In genomic region chr12:16999739-17000497, GRCm38 (mm10) we compare ENCODE assay signal across 8 mouse cellular contexts. TPM values are rescaled to one million over a fixed set of nuclear protein-coding genes. Genes with fewer than 3 reads are reported as not detected.
DNase-seq lines count a peak whose midpoint lies in the region; ATAC-seq and TF ChIP-seq lines count a peak whose summit lies in the region.

Gene Pqlc3, minus strand, starts transcription at chr12:17000408.

- no peak within 1 kb of the TSS for H3K27ac ChIP-seq in forebrain, embryonic 16.5 days (ENCODE audit: low read length)
- H3K27ac ChIP-seq in lung, embryonic 14.5 days (ENCODE audit: low read depth) = 0 out of 2 replicates have a peak within 1 kb of the TSS, but pooled peaks have one; percentile 24
- H3K27ac ChIP-seq in thymus, adult 2 months (ENCODE audit: control insufficient read depth, insufficient read depth, low read length) = peak within 1 kb of the TSS; percentile 32

- no peak for TF ChIP-seq CTCF in lung, embryonic 14.5 days (IDR thresholded peaks at IDR 0.05; ENCODE audit: low read depth)
- TF ChIP-seq CTCF in thymus, adult 2 months (IDR thresholded peaks at IDR 0.05; ENCODE audit: borderline replicate concordance, control insufficient read depth, extremely low read depth, insufficient read depth, low read length, poor library complexity) = peak; percentile 19; the same call in 1 of the 2 replicates

- peaks cover 19% of the 10 kb centered on the region for H3K27me3 ChIP-seq in forebrain, embryonic 16.5 days (replicated peaks; ENCODE audit: control insufficient read depth, insufficient read depth, low read length)
- peaks cover 12% of the 10 kb centered on the region for H3K27me3 ChIP-seq in lung, embryonic 14.5 days (ENCODE audit: insufficient read depth, low read length)
- H3K27me3 ChIP-seq in thymus, adult 2 months (ENCODE audit: control insufficient read depth, insufficient read depth, low read length) = no peaks in the 10 kb centered on the region

- peak within 1 kb of the TSS; percentile 56 for H3K4me3 ChIP-seq in forebrain, embryonic 16.5 days (replicated peaks; ENCODE audit: low read length)
- peak within 1 kb of the TSS; percentile 61 for H3K4me3 ChIP-seq in lung, embryonic 14.5 days (ENCODE audit: low read depth, low read length)
- H3K4me3 ChIP-seq in thymus, adult 2 months (ENCODE audit: control insufficient read depth, insufficient read depth, low read length) = peak within 1 kb of the TSS; percentile 84

- ATAC-seq in forebrain, embryonic 16.5 days = peak; percentile 91
- peak; percentile 94 for ATAC-seq in lung, embryonic 14.5 days (ENCODE audit: insufficient read depth)
- peak; percentile 87 for ATAC-seq in neutrophil, adult 5-6 weeks (ENCODE audit: extremely low read depth, insufficient number of reproducible peaks, low FRiP score, poor library complexity, severe bottlenecking)

- peak within 1 kb of the TSS; percentile 41 for H3K9ac ChIP-seq in forebrain, embryonic 16.5 days (replicated peaks; ENCODE audit: low read depth, low read length)
- H3K9ac ChIP-seq in lung, embryonic 14.5 days = peak within 1 kb of the TSS; percentile 48

- peak; percentile 73; the same call in 1 of the 2 replicates for TF ChIP-seq POLR2A in thymus, adult 2 months (IDR thresholded peaks at IDR 0.05; ENCODE audit: control insufficient read depth, extremely low read depth, insufficient read depth, low read length, poor library complexity)

- intact Hi-C loops in heart, postnatal 36 days (cut with DNase I) = no loop called here

- peak; percentile 92 for DNase-seq in ES-CJ7 (ENCODE audit: low read depth, low spot score)
- DNase-seq in cerebellum, adult 11 months = peak; percentile 18
- DNase-seq in heart, postnatal 36 days = peak; percentile 81 to 89
- peak; percentile 69 for DNase-seq in layer of hippocampus, adult 18-20 months (ENCODE audit: low spot score in 2 of 2)
- DNase-seq in lung, embryonic 14.5 days = peak; percentile 85
- peak; percentile 93 for DNase-seq in thymus, adult 2 months

- 1% methylated on average over 57 of the region's 57 CpGs for WGBS in forebrain, embryonic 16.5 days
- 2% methylated on average over 57 of the region's 57 CpGs for WGBS in lung, embryonic 14.5 days
- WGBS in thymus, adult 2 months = under 1% methylated on average over 55 of the region's 57 CpGs

- no peaks in the 10 kb centered on the region for H3K9me3 ChIP-seq in forebrain, embryonic 16.5 days (ENCODE audit: control insufficient read depth, low read length)
- H3K9me3 ChIP-seq in lung, embryonic 14.5 days (ENCODE audit: low read depth, low read length) = no peaks in the 10 kb centered on the region

- peaks cover 10% of the 10 kb centered on the region; the same call in 1 of the 2 replicates for H3K4me1 ChIP-seq in forebrain, embryonic 16.5 days (replicated peaks; ENCODE audit: control insufficient read depth, insufficient read depth, low read length)
- H3K4me1 ChIP-seq in lung, embryonic 14.5 days (ENCODE audit: insufficient read depth) = 0 out of 2 replicates have a peak, but pooled peaks cover 6% of the 10 kb centered on the region
- peaks cover 26% of the 10 kb centered on the region for H3K4me1 ChIP-seq in thymus, adult 2 months (replicated peaks; ENCODE audit: control insufficient read depth, insufficient read depth, low read length)

- no peaks in the 10 kb centered on the region for H3K36me3 ChIP-seq in forebrain, embryonic 16.5 days (ENCODE audit: control insufficient read depth, insufficient read depth)
- H3K36me3 ChIP-seq in lung, embryonic 14.5 days (ENCODE audit: insufficient read depth) = peaks cover 6% of the 10 kb centered on the region; the same call in 1 of the 2 replicates
- no peaks in the 10 kb centered on the region for H3K36me3 ChIP-seq in thymus, adult 2 months (ENCODE audit: control insufficient read depth, insufficient read depth, low read length)

- peak within 1 kb of the TSS; percentile 88 for H3K4me2 ChIP-seq in forebrain, embryonic 16.5 days (ENCODE audit: low read length)
- peak within 1 kb of the TSS; percentile 91 for H3K4me2 ChIP-seq in lung, embryonic 14.5 days

RNA-seq across cellular contexts. Expression of gene Pqlc3, which starts in this region (rescaled TPM):
- 1.5 and 1.8 TPM in 2 replicates for polyA plus RNA-seq in forebrain, embryonic 16.5 days (2015; fragmentation: Nextera tagmentation; extraction: Ambion mirVana)
- total RNA-seq in heart, postnatal 36 days (2021) = 1 to 10 TPM; 4.0 to 4.9 TPM
- total RNA-seq in layer of hippocampus, adult 18-20 months (2021) = 1 to 10 TPM in 1 of 2 experiments, under 1 TPM in 1; 0.89 to 1.3 TPM
- polyA plus RNA-seq in lung, embryonic 14.5 days (2014; fragmentation: Nextera tagmentation; extraction: Ambion mirVana) = 3.7 and 3.8 TPM in 2 replicates
- 52.5 and 57.1 TPM in 2 replicates for total RNA-seq in neutrophil, adult 5-6 weeks (2017)
- polyA plus RNA-seq in thymus, adult 2 months (2012; rRNA removed) = 89.0 and 114 TPM in 2 replicates

Comparison
In these comparisons a context has a peak if more than half of its experiments do, and no peak if none do; other contexts are left out.
1. RNA of gene Pqlc3 (polyA plus RNA-seq): 89.0 to 114 TPM in thymus, adult 2 months; 3.7 to 3.8 TPM in lung, embryonic 14.5 days and 1.5 to 1.8 TPM in forebrain, embryonic 16.5 days; every median in the first group is over 10 times any median in the second.
2. DNase-seq: peak in every context shown above with its lines; median percentile 93 in thymus, adult 2 months; 92 in ES-CJ7; 85 in heart, postnatal 36 days; 85 in lung, embryonic 14.5 days; 69 in layer of hippocampus, adult 18-20 months; 18 in cerebellum, adult 11 months.
3. Peak in every context shown above with its lines, with median percentiles within 50 percentile points of each other: ATAC-seq and H3K4me3 ChIP-seq.